Mouse (Mus musculus): ENCODE data around the gene Phlda3.
A peak's percentile ranks its signal among the peaks of the same experiment; 100 is the strongest.

DNA sequence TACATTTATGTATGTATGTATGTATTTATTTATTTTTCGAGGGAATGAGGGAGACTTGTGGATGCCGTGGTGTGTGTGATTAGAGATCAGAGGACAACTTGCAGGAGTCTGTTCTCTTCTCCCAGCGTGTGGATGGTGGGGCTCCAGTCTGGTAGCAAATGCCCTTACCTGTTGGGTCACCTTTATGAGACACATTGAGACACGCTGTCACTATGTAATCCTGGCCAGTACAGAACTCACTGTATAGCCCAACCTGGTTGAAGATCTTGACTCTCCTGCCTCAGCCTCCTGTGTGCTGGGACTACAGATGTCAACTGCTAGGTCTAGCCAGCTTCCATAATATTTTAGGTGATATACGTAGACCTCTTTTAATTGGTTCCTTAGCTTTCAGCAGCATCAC, 4.2 kb upstream of the Phlda3 start:
- TF ChIP-seq GATA1 (IDR thresholded peaks at IDR 0.05; ENCODE audit: low read length) (peak; percentile 69), TAL1 (IDR thresholded peaks at IDR 0.05; ENCODE audit: low read length) (peak; percentile 86)
